Mouse (Mus musculus): Measurements from ENCODE around the gene Smarca4.
A peak's percentile ranks its signal among the peaks of the same experiment; 100 is the strongest.

Gene Smarca4

GRCm38 (mm10) chr9:21601722-21602399, 14.1 kb upstream of the Smarca4 start:
- peak; percentile 44 to 69 for DNase-seq

GRCm38 (mm10) chr9:21604119-21604518, 11.8 kb upstream of the Smarca4 start:
- DNase-seq, result no peak

- no peak for DNase-seq
These were observed 10.1 kb upstream of the Smarca4 start for GRCm38 (mm10) chr9:21605865-21606264.

- DNase-seq, result no peak
These were observed 9.3 kb upstream of the Smarca4 start for GRCm38 (mm10) chr9:21606648-21607047.

- peak; percentile 67 to 70 for DNase-seq
These were observed 6.1 kb upstream of the Smarca4 start for GRCm38 (mm10) chr9:21609861-21610260.

GRCm38 (mm10) chr9:21614864-21615616, 929 bp upstream of the Smarca4 start:
- DNase-seq, result no peak

- DNase-seq, result peak; percentile 82 to 90
These were observed 338 bp downstream of the Smarca4 start for GRCm38 (mm10) chr9:21616232-21616781.

- peak in 1 of 2 experiments; percentile 23 for DNase-seq
These were observed 1.1 kb downstream of the Smarca4 start for GRCm38 (mm10) chr9:21617066-21617465.

- no peak for DNase-seq
These were observed 4.3 kb downstream of the Smarca4 start for GRCm38 (mm10) chr9:21620229-21620628.

GRCm38 (mm10) chr9:21622676-21623075, 6.7 kb downstream of the Smarca4 start:
- no peak for DNase-seq

GRCm38 (mm10) chr9:21625342-21626339, 9.7 kb downstream of the Smarca4 start:
- peak; percentile 24 to 35 for DNase-seq

- no peak for DNase-seq
These were observed 10.6 kb downstream of the Smarca4 start for GRCm38 (mm10) chr9:21626571-21626970.

GRCm38 (mm10) chr9:21627145-21627795, 11.3 kb downstream of the Smarca4 start:
- peak in 1 of 2 experiments; percentile 25 for DNase-seq

- DNase-seq, result peak in 1 of 2 experiments; percentile 40
These were observed 14.7 kb downstream of the Smarca4 start for GRCm38 (mm10) chr9:21630673-21631072.

GRCm38 (mm10) chr9:21633106-21633505, 17.1 kb downstream of the Smarca4 start:
- DNase-seq, result no peak

- no peak for DNase-seq
These were observed 19.7 kb downstream of the Smarca4 start for GRCm38 (mm10) chr9:21635639-21636038.

GRCm38 (mm10) chr9:21639031-21639430, 23.1 kb downstream of the Smarca4 start:
- no peak for DNase-seq

- no peak for DNase-seq
These were observed 30.4 kb downstream of the Smarca4 start for GRCm38 (mm10) chr9:21646366-21646765.

GRCm38 (mm10) chr9:21647721-21648120, 31.8 kb downstream of the Smarca4 start:
- no peak for DNase-seq

- no peak for DNase-seq
These were observed 36.3 kb downstream of the Smarca4 start for GRCm38 (mm10) chr9:21652263-21652662.

- DNase-seq, result no peak
These were observed 37.3 kb downstream of the Smarca4 start for GRCm38 (mm10) chr9:21653253-21653652.

- DNase-seq, result no peak
These were observed 46.1 kb downstream of the Smarca4 start for GRCm38 (mm10) chr9:21662034-21662433.
